Mouse (Mus musculus) CH12.LX (cell line): Measurements from ENCODE around the gene Cdk17.

ENCODE experiments used
- CHD2 ChIP-seq: IDR thresholded peaks from 2 replicates; pipeline ENCODE4 v1.6.1; 2011; ENCODE audit warnings: low read length, improper control_type of control experiment
- CTCF ChIP-seq, 2 experiments: IDR thresholded peaks in 1 of 2; conservative IDR thresholded peaks in 1 of 2; 2 replicates each; pipeline ENCODE4 v1.5.1; 2011 to 2012; ENCODE audit warnings: low read depth in 2 of 2, low read length in 2 of 2, improper control_type of control experiment in 1 of 2, inconsistent platforms in 1 of 2, mild to moderate bottlenecking in 1 of 2, moderate library complexity in 1 of 2
- E2F4 ChIP-seq: IDR thresholded peaks from 2 replicates; pipeline ENCODE4 v1.6.1; 2011; ENCODE audit warnings: low read depth, low read length, improper control_type of control experiment; ENCODE audit not compliant: insufficient replicate concordance
- EP300 ChIP-seq: IDR thresholded peaks from 2 replicates; pipeline ENCODE4 v1.6.1; 2011; ENCODE audit warnings: low read length, improper control_type of control experiment
- ETS1 ChIP-seq: conservative IDR thresholded peaks from 2 replicates; pipeline ENCODE4 v1.6.1; 2012; ENCODE audit warnings: low read depth, mild to moderate bottlenecking, inconsistent platforms, low read length, improper control_type of control experiment, moderate library complexity
- GABPA ChIP-seq: IDR thresholded peaks from 2 replicates; pipeline ENCODE4 v1.6.1; 2012; ENCODE audit warnings: low read depth, low read length, improper control_type of control experiment, inconsistent platforms; ENCODE audit not compliant: insufficient replicate concordance
- HCFC1 ChIP-seq: IDR thresholded peaks from 2 replicates; pipeline ENCODE4 v1.6.1; 2012; ENCODE audit warnings: low read depth, mild to moderate bottlenecking, inconsistent platforms, low read length, improper control_type of control experiment
- JUND ChIP-seq: conservative IDR thresholded peaks from 2 replicates; pipeline ENCODE4 v1.6.1; 2011; ENCODE audit warnings: low read depth, low read length, improper control_type of control experiment
- MAZ ChIP-seq: IDR thresholded peaks from 2 replicates; pipeline ENCODE4 v1.6.1; 2012; ENCODE audit warnings: low read depth, mild to moderate bottlenecking, inconsistent platforms, low read length, improper control_type of control experiment, moderate library complexity
- MEF2A ChIP-seq: IDR thresholded peaks from 2 replicates; pipeline ENCODE4 v1.6.1; 2014; ENCODE audit warnings: low read depth, mild to moderate bottlenecking, inconsistent platforms, low read length, improper control_type of control experiment, borderline replicate concordance
- PAX5 ChIP-seq: IDR thresholded peaks from 2 replicates; pipeline ENCODE4 v1.6.1; 2012; ENCODE audit warnings: low read length, inconsistent platforms, mixed read lengths
- POLR2A ChIP-seq: IDR thresholded peaks from 2 replicates; pipeline ENCODE4 v1.6.1; 2011; ENCODE audit warnings: low read depth, mild to moderate bottlenecking, improper control_type of control experiment, low read length
- USF2 ChIP-seq: conservative IDR thresholded peaks from 2 replicates; pipeline ENCODE4 v1.6.1; 2011; ENCODE audit warnings: low read depth, low read length, improper control_type of control experiment

- TF ChIP-seq E2F4 (no peak), MAZ (no peak), JUND (no peak), POLR2A (no peak), GABPA (no peak), CHD2 (no peak), CTCF (conservative IDR thresholded peaks at IDR 0.05 in 1 of 2, IDR thresholded peaks at IDR 0.05 in 1 of 2; ENCODE audit: low read depth in 2 of 2, low read length in 2 of 2) (no peak), ETS1 (no peak), MEF2A (no peak), USF2 (no peak), PAX5 (no peak), EP300 (no peak), HCFC1 (no peak)
These were observed 78.6 kb downstream of the Cdk17 start for GRCm38 (mm10) chr10:93239201-93239806.
